Mouse (Mus musculus) testis, postnatal 10 days (tissue): Measurements from ENCODE around the gene Cntn2.
A peak's percentile ranks its signal among the peaks of the same experiment; 100 is the strongest.
"Not testable (repeated sequence)": the region's sequence is repeated elsewhere in the genome, so short reads cannot be mapped to it uniquely, and the experiment has no call there.

Source experiments
- DNase-seq: peaks from one replicate; pipeline ENCODE4 v3.0.0; 2021; ENCODE audit warnings: low spot score

Gene Cntn2

GRCm38 (mm10) chr1:132509771-132510170 lies 33.3 kb downstream of the Cntn2 start:
- DNase-seq = no peak

- no peak for DNase-seq
Observed at GRCm38 (mm10) chr1:132506656-132507055, 36.4 kb downstream of the Cntn2 start.

- DNase-seq = no peak
Observed at GRCm38 (mm10) chr1:132506058-132506457, 37.0 kb downstream of the Cntn2 start, which contains the start of gene Tmem81. Tmem81 (plus strand) TSS chr1:132506230.

- no peak for DNase-seq
Observed at GRCm38 (mm10) chr1:132505155-132505554, 37.9 kb downstream of the Cntn2 start.

- DNase-seq = no peak
Observed at GRCm38 (mm10) chr1:132500535-132500934, 42.5 kb downstream of the Cntn2 start.

GRCm38 (mm10) chr1:132483759-132484158 lies 59.3 kb downstream of the Cntn2 start:
- DNase-seq = no peak

GRCm38 (mm10) chr1:132483234-132483633 lies 59.8 kb downstream of the Cntn2 start:
- DNase-seq = no peak

GRCm38 (mm10) chr1:132481619-132482018 lies 61.4 kb downstream of the Cntn2 start:
- no peak for DNase-seq

GRCm38 (mm10) chr1:132479438-132479837 lies 63.6 kb downstream of the Cntn2 start:
- DNase-seq = no peak

- DNase-seq = peak; percentile 91
Observed at GRCm38 (mm10) chr1:132476928-132477691, 65.9 kb downstream of the Cntn2 start, which contains the start of gene Rbbp5. Rbbp5 (plus strand) TSS chr1:132477365.

- DNase-seq = no peak
Observed at GRCm38 (mm10) chr1:132476575-132476927, 66.5 kb downstream of the Cntn2 start.

- no peak for DNase-seq
Observed at GRCm38 (mm10) chr1:132474496-132474895, 68.6 kb downstream of the Cntn2 start.

- DNase-seq = no peak
Observed at GRCm38 (mm10) chr1:132472537-132472936, 70.5 kb downstream of the Cntn2 start.

- no peak for DNase-seq
Observed at GRCm38 (mm10) chr1:132471499-132471898, 71.6 kb downstream of the Cntn2 start.

- DNase-seq = no peak
Observed at GRCm38 (mm10) chr1:132471032-132471431, 72.0 kb downstream of the Cntn2 start.

- not testable (repeated sequence) for DNase-seq
Observed at GRCm38 (mm10) chr1:132470031-132470430, 73.0 kb downstream of the Cntn2 start.

GRCm38 (mm10) chr1:132469519-132469918 lies 73.5 kb downstream of the Cntn2 start:
- no peak for DNase-seq

- DNase-seq = peak; percentile 61
Observed at GRCm38 (mm10) chr1:132468926-132469325, 74.1 kb downstream of the Cntn2 start.

- DNase-seq = no peak
Observed at GRCm38 (mm10) chr1:132464651-132465050, 78.4 kb downstream of the Cntn2 start.
